Mouse (Mus musculus) layer of hippocampus, adult 8-10 months (tissue): ENCODE measurements around the gene Rab6a. TPM values are rescaled to one million over a fixed set of nuclear protein-coding genes. Genes with fewer than 3 reads are reported as not detected.
A peak's percentile ranks its signal among the peaks of the same experiment; 100 is the strongest.

Experiments used
- DNase-seq, 2 experiments: peaks; one replicate each; pipeline ENCODE4 v3.0.0; 2022; ENCODE audit warnings: low spot score in 2 of 2
- total RNA-seq, 4 experiments: library from RNA; stranded (reverse); gene quantifications; 2 replicates each; pipeline ENCODE4 v1.2.4; 2022

Rab6a gene
- total RNA-seq, 4 experiments from 2014 or later: 340 to 373 (median 364) TPM

DNA sequence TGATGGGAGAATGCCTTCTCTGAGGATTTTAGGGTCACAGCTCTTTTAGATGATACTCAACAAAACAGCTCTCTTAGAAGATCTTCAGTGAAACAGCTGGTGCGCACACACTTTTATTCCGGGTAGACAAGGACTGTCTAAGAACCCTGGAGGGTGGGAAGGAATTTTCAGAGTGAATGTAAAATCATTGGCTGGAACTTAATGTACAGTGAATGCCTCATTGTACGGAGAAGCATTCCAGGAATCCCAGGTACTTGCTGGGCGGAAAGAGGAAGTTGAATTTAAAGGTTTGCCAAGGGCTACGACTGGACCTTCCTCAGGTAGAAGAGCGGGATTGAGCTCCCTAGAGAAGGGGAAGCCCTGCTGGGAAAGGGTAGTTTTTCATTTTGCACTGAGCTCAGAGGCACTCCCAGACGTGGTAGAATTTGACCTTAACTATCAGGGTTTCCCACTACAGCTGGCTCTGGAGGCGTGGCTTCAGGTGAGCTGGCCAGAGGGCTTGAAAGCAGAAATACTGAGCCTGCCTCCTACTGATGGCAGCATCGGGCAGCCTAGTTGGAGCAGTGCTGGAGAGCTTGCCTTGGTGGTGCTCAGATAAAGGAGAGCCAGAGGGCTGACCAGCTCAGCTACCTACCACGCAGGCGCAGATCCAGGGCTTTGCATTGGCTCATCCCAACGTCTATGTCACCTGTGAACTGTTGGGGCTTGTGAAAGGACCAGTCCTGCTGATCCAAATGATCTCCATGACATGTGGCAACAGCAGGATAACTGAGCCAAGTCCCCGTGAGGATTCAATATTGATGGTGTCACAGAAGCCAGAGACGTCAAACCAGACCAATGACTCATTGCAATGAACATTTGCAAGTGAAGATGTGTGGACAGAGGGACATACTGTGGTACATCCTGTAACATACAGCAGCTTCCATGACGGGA lies 72.0 kb downstream of the Rab6a start:
- no peak for DNase-seq

GRCm38 (mm10) chr7:100681132-100681531 lies 73.9 kb downstream of the Rab6a start:
- no peak for DNase-seq

DNA sequence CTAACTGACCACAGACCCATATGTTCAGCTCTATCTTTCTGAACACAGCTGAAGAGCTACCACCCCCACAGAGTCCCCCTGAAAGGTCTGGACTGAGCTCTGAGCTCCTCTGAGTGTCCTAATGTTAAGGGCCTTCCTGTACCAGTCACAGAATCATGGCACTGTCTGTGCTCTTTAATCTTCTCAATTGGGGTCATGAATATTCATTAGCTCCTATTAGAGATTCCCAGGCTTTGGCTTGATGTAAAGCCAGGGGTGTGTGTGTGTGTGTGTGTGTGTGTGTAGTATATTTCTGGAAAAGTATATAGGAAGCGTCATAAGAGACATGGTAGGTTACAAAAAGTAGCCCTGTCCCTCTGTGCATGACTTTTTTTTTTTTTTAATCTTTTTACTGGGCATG lies 76.0 kb downstream of the Rab6a start:
- no peak for DNase-seq

- no peak for DNase-seq
Observed at GRCm38 (mm10) chr7:100684081-100684480, 76.9 kb downstream of the Rab6a start.

DNA sequence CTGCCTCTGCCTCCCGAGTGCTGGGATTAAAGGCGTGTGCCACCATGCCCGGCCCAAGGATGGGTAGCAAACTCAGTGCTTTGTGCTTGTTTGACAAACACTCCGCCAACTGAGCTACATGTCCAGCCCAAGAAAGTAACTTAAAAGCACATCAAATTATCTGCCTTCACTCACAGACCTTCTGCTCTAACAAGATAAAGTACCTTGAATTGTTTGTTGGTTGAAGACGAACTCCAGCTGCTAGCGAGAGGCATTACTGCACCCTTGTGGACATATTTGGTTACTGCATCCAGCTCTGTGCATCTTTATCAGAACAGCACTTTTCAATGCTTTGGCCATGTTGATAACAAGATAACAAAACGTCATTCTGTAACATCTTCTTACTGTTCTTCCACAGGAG lies 77.3 kb downstream of the Rab6a start:
- peak in 1 of 2 experiments; percentile 67 for DNase-seq

- DNase-seq: peak in 1 of 2 experiments; percentile 54
Observed at GRCm38 (mm10) chr7:100685061-100686030, 78.1 kb downstream of the Rab6a start.

DNA sequence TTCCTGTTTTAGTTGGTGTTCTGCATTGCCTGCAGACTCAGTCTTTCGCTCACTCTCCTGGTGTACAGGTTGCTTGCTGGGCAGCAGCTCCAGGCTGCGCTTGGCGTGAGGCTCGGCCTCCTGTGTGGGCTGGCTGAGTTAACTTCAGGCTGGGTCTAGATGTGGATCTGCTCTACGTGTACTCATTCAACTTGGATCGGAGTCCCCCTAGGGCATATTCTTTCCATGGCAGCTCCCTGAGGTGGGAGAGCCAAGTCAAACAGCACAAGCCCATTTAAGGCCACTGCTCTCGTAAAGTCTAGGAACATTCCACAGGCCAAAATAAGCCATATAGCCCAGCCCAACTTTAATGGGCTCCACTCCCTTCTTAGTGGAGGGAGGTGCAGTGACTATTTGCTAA lies 81.3 kb downstream of the Rab6a start:
- no peak for DNase-seq

Other genes starting within 250 kb of the Rab6a start
- gene C2cd3, start 235.2 kb upstream of the Rab6a start, total RNA-seq: 10 to 100 TPM; 19.8 to 27.6 (median 24.5) TPM
- gene Ppme1, start 235.1 kb upstream of the Rab6a start, total RNA-seq: 100 to 1,000 TPM; 136 to 154 (median 142) TPM
- gene Ucp3, start 134.4 kb upstream of the Rab6a start, total RNA-seq: 1 to 10 TPM; 2.1 to 2.9 (median 2.2) TPM
- gene Ucp2, start 114.1 kb upstream of the Rab6a start, total RNA-seq: 100 to 1,000 TPM in 2 of 4 experiments, 10 to 100 TPM in 2; 40.3 to 175 (median 106) TPM
- gene Dnajb13, start 92.5 kb upstream of the Rab6a start, total RNA-seq: under 1 TPM in 3 of 4 experiments, not detected in 1; 0.38 to 0.98 (median 0.41) TPM
- 1 to 10 TPM; 7.9 to 9.9 (median 9.2) TPM for gene Coa4, start 70.3 kb upstream of the Rab6a start, total RNA-seq
- gene Mrpl48, start 891 bp downstream of the Rab6a start, total RNA-seq: 10 to 100 TPM; 65.1 to 69.0 (median 66.7) TPM
- gene Plekhb1, start 55.0 kb downstream of the Rab6a start, total RNA-seq: 100 to 1,000 TPM; 257 to 305 (median 270) TPM
- 100 to 1,000 TPM; 199 to 225 (median 213) TPM for gene Fam168a, start 99.2 kb downstream of the Rab6a start, total RNA-seq